Mouse (Mus musculus) thymus, postnatal 10 days (tissue): ENCODE measurements at regions not wholly inside any gene's neighbourhood (a gene's known extent, or its start where the extent isn't known, plus 50 kb on each side); places are given as distances from the start of the nearest gene placed in this dataset.
A peak's percentile ranks its signal among the peaks of the same experiment; 100 is the strongest.

Experiments used
- DNase-seq, 2 experiments: peaks; one replicate each; pipeline ENCODE4 v3.0.0; 2021; ENCODE audit warnings: low spot score in 2 of 2

DNA sequence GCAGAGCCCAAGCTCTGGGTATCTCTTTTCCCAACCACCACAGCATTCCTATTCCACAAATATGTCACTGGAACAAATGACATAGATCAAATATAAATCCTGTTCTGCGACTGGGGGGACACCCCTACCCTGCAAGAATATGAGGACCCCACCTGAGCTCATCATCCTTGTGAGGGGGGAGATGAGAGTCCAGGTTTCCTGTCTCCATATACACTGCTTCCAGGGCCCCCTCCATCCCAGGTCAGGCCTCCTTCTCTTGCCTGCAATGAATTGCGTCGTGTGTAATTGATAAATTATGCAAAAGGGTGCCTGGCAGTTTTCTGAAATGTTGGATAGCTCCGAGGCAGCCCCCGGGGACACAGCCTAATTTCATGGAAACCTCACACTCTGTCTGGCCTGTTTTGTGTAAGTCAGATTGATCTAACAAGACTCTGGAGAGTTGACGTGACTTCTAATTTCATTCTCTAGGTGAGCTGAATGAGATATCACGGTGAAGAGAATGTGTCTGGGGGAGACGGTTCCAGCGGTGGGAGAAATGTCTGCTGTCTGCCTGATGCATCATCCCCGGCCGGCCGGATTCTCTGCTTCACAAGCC is 110.3 kb upstream of the Tle3 start:
- no peak for DNase-seq

DNA sequence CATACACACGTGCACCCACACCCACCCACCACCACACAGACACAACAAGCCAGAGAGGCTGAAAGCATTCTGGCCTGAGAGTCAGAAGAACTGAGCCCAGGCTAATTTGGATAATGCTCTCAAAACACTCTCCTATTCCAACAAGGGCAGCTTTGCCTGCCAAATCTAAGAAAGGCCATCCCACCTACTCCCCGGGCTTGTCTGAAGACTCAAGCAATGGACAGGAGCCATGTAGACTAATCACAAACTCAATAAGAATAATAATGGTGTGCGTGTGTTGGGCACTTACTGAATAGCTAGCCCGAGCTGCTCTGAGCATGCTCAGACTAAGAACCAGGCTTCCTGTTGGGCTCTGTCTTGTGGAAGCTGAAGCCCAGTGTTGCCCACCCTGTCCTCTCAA is 108.8 kb upstream of the Tle3 start:
- DNase-seq: no peak

DNA sequence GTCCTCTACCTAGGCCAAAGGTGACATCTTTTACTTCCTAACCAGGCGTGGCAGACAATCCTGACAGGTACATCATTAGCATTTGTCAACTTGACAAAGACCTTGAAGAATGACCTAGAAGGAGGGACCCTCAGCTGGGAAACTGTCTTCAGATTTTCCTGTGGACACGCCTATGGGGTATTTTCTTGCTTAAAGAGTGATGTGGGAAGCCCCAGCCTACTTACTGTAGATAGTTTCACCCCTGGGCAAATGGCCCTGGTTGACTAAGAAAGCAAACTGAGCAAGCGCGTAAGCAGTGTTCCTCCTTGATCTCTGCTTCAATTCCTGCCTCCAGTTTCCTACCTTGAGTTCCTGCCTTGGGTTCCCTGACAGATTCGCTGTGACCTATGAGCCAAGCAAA is 106.7 kb upstream of the Tle3 start:
- DNase-seq: no peak

DNA sequence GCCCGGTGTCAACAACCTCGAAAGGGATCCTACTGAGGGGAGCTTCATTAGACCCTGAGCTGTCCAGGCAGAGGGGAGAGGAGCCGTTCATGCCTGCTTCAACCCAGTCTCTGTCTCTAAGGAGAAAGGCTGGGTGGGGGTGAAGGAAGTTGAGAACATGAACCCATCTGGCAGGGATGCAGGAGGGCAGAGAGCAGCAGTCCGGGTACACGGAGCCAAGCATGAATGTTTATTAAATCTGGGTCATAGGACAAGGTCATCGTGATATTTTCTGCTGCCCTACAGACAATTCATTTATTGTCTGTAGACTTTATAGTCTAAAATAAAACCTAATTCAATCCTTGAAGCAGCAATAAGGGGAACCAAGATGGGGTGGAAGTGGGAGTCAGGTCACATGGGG is 105.2 kb upstream of the Tle3 start:
- DNase-seq: no peak

DNA sequence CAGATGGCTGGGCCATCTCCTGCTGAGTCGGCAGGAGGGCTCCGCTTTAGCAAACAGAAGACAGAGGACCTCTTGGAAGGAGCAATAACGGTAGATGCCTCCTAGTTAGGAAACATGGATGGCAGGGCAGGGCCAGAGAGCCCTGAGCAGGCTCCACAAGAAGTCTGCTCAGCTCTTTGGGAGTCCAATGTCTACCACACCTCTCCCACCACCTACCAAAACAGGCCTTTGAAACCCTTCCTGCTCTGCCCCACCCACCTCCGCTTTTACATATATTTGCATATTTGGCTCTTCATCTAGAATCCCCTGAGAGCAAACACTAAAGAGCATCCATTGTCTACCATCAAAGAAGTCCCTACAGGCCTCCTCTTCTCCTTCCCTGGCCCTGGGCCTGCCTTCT is 104.6 kb upstream of the Tle3 start:
- DNase-seq: no peak

DNA sequence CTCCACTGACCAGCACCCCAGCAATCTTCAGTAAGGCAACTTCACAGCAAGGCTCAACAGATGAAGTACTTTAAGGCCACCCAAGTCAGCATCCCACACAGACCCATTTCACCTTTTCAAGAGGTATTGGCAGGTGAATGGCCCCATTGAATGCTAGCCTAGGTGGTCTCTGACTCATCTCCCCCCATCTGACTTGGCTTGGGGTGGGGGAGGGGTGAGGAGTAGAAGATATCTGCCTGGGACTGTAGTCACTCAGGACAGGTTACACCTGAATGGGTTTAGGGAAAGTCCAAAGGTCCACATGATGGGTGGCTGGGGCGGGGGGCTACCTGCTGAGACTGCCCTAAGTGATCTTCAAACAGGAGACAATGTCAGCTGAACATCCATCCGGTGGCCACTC is 104.0 kb upstream of the Tle3 start:
- DNase-seq: no peak

DNA sequence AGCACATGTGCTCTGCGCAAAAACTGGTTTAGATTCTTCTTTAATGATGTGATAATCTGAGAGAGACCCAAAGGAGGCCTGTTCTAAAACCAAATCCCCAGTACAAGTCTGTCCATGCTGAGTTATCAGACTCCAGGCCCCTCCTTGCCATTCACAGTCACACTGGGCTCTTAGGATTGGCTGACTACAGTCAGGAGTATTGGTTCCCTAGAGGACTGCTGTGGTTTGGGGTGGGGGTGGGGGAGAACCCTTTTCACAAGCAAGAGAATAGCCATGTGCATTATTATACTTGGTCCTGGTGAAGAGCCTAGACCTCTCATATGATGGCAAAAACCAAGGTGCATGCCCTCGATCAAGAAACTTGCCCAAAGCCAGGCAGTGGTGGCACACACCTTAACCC is 103.5 kb upstream of the Tle3 start:
- no peak for DNase-seq

DNA sequence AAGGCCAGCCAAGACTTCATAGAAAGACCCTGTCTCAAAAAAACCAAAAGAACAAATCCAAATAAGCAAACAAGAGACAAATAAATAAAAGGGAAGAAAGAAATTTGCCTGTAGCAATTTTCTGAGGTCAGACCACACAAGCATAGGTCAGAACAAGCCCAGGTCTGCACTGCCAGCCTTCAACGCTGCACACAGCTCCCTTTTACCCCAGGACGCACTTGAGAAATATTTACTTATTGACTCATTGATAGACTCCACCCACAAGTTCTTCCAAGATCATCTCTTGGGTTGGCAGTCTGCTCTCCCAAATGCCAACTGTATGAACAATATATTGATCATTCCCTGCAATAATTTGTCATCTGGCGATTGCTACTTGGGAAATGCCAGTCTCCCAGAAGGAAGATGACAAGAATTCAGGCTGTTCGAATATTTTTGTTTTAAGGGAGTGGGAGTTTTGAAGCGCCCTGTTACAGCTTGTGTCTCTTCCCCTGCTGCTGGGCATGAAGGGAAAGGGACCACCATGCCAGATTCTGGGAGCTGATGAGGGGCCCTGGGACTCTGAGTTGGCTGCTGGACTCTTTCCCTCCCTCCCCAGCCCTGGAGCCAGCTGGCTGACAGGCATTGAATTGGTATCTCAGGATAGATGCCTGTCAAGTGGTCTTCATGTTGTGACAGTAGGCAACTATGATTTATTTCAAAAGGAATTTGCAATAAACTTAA is 102.9 kb upstream of the Tle3 start:
- no peak for DNase-seq

DNA sequence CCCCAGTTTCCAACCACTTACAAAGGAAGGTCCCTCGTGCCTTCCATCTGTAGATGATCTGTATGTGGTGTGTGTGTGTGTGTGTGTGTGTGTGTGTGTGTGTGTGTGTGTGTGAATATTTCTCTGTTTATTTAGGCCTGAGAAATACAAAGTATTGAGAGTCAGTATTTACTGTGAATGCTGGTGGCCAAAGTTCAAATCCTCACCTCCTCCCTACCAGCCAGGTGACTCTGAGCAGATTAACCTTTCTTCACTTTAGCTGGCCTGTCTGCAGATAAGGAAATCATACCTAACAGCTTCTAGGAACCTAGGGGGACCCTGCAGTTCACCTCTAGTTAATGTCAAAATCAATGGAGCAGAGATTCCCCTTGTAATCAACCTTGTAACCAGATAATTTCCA is 100.9 kb upstream of the Tle3 start:
- DNase-seq: no peak

DNA sequence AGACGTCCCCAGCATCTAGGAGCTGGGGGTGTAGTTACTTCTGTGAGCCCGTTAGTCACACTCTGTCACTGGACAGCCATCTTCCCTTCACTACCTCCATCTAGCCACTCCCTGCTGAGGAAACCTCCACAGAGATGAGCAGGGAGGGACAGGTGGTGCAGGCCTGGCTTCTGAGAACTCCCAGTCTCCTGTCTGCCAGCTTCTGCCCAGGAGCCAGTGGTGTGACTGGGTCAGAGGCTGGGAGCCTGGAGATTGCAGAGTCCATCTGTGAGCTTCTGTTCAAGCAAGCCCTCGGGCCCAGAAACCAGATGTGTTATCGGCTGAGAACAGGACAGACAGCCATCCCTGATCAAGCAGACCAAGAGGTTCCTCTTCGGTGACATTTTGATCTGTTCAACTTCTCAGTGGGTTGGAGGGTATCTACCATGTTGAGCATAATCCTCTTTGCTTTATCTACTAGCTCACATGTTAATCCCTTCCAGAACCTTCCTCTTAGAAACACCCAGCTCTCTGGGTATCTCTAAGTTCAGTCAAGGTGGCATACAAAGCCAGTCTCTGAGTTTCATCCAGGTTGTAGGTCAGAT is 100.3 kb upstream of the Tle3 start:
- DNase-seq: no peak

DNA sequence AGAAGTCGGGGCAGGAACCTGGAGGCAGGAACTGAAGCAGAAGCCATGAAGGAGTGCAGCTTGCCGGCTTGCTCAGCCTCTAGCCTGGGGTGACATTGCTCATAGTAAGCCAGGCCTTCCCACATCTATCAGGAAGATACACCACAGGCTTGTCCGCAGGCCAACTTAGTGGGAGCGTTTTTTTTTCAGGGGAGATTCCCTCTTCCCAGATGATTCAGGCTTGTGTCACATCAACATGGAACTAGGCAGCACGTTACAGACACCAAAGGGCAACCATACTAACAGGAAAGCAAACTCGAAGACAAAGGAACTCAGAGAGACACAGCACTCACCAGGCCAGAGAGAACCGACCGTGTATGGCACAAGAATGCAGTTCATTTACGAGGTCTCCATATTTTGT is 98.1 kb upstream of the Tle3 start:
- no peak for DNase-seq

DNA sequence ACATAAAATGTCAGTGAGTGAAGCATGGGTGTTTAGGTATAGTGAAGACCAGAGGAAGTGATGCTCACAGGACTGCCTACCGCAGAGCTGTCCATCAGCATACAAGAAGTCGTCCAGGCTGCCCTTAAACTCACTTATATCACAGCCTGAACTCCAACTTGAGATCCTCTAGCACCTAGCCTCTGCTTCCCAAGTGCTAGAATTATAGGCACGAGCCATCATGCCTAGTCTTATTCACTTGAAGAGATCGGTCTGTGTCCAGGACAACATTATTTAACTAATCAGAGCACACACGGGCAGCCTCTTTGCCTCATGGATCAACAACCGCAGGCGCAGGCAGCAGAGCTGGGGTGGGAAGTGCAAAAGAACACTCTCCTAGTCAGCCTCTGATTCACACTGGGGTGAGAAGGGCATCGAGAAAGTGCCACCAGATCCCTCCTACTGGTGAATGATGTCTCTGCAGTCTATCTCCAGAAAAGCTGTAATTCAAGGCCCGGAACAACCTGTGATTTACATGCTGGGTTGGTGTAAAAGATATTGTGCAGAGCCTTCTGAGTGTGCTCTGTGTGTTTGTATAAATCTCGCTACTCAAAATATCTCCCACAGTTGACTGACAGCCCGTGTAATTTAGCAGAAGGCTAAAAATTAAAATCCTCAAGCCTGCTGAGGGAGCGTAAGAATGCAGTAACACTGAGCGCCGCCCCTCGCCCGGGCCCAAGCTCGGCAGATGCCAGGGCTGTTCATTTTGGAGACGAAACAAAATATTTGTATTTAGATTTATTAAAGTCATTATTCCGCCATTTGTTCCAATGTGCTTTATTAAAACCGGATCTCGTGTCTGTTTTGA is 94.6 kb upstream of the Tle3 start:
- DNase-seq: peak; percentile 51 to 74

DNA sequence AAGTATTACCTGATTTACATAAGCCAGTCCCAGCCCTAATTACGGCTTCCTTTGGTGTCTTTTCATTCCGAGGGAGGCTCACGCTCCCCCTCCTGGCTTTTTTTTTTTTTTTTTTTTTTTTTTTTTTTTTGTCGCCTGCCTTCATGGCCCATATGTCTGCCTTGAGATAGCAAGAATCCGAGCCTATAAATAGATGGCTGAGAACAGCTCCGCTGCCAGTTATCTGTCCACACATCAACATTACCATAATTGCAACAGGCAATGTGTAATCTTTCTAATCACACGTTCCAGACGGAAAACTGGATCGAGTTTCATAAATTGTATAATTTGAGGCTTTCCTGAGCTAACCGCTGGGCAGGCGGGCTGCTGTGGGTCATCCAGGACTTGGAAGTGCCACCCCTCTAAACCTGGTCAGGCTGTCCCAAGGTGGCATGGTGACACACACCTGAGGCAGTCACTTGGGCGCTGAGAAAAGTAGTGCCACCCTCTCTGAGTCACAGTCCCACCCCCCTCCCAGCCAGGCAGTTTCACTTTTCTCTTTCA is 93.9 kb upstream of the Tle3 start:
- no peak for DNase-seq

DNA sequence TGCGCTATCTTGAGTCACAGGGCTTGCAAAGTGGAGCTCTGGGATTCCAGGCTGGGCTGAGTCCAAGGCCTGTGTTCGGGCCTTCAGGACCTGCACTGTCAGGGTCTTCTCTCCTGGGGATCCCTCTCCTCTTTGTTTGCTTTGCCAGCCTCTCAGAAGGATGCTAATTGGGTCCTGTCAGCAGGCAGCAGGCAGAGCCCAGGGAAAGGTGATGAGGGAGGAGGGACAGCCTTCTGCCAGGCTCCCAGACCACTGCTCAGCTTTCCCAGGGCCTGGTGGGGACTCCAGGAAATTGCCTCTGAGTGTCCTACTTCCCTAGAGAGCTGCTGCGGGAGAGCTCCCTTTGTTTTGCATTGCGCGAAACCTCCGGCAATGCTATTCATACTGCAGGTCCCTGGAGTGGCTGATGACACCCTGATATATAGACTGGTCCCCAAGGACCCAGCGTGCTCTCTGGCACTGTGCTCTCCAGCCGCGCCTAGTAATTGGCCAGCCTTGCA is 93.1 kb upstream of the Tle3 start:
- DNase-seq: no peak

DNA sequence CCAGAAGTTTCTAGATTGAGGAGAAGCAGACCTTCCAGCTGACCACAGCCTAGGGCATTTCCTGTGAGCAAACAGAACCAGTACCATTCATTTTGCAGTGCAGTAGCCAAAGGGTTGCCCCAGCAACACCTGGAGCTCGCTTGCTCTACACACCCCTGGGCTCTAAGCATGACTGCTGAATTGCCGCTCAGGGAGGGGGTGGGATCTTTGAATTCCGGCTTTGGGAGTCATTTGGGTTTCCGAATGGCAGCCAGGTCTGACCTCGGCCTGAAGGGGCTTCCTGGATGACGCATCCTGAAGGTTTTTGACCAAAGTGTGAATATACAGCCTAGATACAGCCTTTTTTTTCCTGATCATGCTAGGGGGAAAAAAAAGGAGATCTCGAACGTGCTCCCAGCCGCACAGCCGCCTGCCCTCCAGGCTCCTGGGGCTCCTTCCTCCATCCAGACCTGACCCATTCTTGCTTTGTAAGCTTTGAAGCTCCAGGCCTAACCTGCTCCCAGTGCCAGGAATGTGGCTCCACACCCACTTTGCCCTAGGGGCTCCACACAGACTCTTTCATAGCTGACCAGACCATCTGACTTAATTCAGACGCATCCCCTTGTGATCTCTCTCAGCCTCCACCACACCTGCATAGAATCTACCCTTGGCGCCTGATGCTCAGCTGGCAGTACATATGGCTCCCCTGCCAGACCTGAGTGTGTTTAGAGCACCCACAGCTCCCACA is 91.1 kb upstream of the Tle3 start:
- DNase-seq: no peak

DNA sequence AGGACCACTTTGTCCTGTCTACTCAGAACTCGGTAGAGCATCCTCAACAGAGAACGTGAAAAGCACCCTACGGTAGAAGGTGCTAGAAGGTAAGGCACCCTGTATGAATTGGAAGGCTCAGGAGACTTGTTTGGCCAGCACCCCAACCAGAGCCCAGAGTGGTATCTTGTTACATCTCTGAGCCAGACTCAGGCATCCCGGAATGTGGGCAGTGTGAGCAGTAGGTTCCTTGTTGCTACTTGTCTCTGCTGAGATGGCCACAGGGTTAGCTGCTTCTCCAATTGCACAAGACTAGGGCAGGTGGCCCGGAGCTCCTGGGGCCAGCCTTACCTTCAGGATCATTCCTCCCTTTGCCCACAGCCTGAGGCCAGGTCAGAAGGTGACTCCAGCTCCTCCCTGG is 88.9 kb upstream of the Tle3 start:
- no peak for DNase-seq

DNA sequence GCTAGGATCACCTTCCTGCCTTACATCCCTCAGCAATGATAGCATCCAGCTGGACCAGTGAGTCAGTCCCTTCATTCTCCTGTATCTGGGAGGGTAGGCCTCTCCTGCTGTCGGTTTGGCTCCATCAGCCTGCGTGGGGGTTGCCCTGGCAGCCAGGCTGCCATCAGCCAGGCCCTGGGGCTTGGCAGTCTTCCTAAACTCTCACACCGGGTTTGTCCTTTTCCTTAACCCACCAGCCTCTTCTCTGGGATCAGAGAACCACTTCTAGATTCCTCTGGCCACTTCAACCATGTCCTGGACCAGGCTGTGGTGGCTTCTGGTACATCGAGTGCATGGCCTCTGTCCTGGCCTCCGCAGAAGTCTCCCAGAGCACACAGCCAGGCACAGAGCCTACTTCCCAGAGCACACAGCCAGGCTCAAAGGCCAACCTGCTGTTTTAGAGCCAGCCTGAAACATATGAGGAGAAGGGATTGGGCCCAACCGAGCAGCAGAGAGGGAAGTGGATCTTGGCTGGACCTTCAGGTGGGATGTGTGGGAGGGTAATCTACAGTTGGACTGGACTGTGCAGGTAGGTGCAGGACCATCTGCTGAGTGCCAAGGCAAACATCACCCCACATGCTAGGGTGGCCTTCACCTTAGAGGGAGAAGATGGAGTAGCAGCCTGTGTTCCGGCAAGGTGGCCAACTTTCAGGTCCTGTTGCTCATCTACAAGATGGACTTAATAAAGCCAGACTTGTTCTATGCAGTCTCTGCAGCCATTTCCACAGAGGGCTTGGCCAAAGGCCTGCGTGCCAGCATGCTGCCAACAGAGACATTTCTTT is 87.8 kb upstream of the Tle3 start:
- no peak for DNase-seq

DNA sequence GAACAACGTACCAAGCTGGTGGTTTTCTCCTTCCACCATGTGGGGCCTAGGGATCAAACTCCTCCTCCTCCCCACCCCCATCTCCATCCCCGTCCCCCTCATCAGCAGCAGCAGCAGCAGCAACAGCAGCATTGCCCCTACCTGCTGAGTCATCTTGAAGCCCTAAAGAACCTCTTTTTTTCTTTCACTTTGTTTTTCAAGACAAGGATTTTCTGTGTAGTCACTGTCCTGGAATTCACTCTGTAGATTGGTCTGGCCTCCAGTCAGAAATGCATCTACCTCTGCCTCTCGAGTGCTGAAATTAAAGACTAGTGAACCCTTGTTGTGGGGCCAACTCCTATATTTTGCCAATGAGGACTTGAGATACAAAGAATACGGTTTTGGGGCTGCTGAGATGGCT is 85.6 kb upstream of the Tle3 start:
- DNase-seq: no peak

DNA sequence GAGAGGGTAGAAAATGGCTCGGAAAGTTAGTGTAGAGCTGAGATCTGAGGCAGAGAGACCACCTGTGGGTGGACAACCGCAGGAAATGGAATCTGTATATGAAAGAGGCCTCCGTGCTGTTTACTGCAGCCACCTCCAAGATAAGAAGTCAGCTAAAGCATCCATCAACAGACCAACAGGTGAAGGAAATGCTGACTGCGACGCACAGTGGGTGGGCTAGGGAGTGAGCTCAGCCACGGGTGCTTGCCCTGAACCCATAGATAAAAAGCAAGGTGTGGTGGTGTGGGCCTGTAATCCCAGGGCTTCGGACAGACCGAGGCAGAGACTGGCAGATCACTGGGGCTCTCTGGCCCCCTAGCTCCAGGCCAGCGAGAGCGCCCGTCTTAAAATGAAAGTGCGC is 83.0 kb upstream of the Tle3 start:
- no peak for DNase-seq

DNA sequence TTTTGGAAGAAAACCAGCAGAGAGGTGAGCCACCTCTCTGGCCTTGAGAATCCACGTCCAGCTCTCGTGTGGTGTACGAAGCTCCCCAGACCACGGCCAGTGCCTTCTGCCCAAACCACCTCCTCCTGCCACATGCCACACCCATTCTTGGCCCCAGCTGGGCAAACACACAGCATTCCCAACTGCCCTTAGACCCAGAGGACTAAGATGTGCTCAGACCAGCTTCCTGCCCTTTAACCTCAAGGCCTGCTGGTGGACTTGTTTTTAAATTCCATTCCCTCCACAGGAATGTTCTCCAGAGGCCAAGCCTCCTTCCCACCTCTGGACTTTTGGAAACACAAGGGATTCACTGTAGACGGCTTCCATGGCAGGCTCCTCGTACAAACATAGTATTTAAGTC is 82.5 kb upstream of the Tle3 start:
- no peak for DNase-seq

DNA sequence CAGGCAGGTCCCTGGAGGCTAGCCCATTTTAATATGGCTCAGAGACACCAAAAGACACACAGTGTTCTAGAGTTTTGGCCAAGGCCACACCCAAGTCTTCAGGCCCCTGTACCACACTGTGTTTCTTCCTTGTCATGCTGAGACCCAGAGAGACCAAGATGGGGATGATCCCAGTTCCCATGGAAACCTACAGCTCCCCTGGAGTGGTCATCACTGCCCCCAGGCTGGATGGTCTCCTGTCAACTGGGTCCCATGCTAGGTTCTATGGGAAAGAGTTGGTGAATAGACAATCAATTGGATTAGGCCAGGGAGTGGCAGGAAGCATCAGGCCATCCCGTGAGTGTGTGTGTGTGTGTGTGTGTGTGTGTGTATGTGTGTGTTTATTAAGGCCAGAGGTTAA is 80.5 kb upstream of the Tle3 start:
- no peak for DNase-seq
